Mouse (Mus musculus) v-Abl transformed pro-B cells (cell line): Measurements from ENCODE around the gene Dnajb5.
"Not testable (repeated sequence)": the region's sequence is repeated elsewhere in the genome, so short reads cannot be mapped to it uniquely, and the experiment has no call there.

Source experiments
- in situ Hi-C, 2 experiments: fragments of 400-800 bp; cut with MboI; formaldehyde crosslinking; loops; one replicate each; pipeline ENCODE4 v1.15.1; 2025; ENCODE audit not compliant: unreplicated experiment in 2 of 2

Dnajb5 gene

DNA sequence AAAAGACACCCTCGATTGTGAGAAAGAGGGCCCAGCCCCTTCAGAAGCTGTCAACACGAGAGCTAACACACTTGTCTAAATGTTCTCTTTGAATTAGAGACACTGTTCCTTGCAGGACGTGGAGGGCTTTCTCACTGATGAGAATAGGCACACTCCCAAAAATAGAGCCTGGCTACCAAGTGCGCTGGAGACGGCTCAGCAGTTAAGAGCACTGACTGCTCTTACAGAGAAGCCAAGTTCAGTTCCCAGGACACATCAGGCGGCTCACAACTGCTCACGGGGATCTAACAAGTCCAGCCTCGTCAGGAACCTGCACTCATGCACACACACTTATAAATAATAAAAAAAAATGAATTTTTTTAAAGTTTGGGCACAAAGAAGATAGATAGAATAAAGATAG is 9.3 kb downstream of the Dnajb5 start:
- in situ Hi-C loops, result loop anchor here in 1 of 2 experiments (25.0 kb wide), 3 partner anchors 1397 to 1897 kb away; partner anchors contain the start of genes Dnaic1, Fam219a, Kif24 and Nudt2

DNA sequence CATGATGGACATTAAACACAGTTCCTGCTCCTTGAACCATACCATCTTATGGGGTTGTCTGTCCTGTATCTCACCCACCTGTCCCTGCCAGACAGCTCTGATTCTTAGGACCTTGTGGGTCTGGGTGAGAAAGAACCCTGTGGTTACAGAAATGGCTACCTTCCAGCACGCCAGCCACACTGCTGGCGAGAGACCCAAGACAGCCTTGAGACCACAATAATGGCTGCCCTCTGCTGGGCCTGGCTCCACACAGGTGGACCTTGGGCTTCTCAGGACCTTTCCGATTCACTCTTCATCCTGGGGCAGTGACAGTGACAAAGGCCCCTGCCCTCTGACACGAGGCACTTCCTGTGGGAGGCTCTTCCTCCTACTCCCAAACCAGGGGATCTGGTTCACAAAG is 9.8 kb downstream of the Dnajb5 start:
- in situ Hi-C loops, result loop anchor here in 1 of 2 experiments (25.0 kb wide), 3 partner anchors 1397 to 1897 kb away; partner anchors contain the start of genes Dnaic1, Fam219a, Kif24 and Nudt2

DNA sequence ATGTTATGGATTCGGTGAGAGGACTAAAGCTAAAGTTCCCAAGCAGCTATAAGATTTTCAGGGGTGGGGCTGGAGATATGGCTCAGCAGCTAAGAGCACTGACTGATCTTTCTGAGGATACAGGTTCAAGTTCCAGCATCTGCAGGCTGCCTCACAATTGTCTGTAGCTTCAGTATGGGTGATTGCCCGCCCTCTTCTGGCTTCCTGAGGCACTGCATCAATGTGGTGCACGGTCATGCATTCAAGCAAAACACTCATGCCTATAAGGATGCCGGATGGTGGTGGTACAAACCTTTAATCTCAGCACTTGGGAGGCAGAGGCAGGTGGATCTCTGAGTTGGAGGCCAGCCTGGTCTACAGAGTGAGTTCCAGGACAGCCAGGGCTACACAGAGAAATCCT is 12.0 kb downstream of the Dnajb5 start:
- in situ Hi-C loops, result loop anchor here (5.0 to 25.0 kb wide), 5 partner anchors 84 to 1899 kb away; partner anchors contain the start of genes Dnaic1 (in 1 of the 2), Fam219a (in 1 of the 2), Galt (in 1 of the 2) and Kif24 (in 1 of the 2)

DNA sequence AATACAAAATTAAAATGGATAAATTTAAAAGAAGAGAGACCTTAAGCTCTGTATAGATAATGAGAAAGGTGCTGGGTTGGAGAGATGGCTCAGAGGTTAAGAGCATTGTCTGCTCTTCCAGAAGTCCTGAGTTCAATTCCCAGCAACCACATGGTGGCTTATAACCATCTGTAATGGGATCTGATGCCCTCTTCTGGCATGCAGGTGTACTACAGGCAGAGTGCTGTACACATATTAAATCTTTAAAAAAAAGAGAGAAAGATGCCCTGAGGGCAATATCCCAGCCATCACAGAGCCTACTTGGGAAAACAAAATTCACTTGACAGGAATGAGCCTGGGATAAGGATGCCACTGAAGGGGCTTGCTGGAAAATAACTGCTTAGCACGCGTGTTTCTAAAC is 13.9 kb downstream of the Dnajb5 start:
- in situ Hi-C loops, result loop anchor here (5.0 to 25.0 kb wide), 5 partner anchors 86 to 1901 kb away; partner anchors contain the start of genes Dnaic1 (in 1 of the 2), Fam219a (in 1 of the 2), Galt (in 1 of the 2) and Kif24 (in 1 of the 2)

DNA sequence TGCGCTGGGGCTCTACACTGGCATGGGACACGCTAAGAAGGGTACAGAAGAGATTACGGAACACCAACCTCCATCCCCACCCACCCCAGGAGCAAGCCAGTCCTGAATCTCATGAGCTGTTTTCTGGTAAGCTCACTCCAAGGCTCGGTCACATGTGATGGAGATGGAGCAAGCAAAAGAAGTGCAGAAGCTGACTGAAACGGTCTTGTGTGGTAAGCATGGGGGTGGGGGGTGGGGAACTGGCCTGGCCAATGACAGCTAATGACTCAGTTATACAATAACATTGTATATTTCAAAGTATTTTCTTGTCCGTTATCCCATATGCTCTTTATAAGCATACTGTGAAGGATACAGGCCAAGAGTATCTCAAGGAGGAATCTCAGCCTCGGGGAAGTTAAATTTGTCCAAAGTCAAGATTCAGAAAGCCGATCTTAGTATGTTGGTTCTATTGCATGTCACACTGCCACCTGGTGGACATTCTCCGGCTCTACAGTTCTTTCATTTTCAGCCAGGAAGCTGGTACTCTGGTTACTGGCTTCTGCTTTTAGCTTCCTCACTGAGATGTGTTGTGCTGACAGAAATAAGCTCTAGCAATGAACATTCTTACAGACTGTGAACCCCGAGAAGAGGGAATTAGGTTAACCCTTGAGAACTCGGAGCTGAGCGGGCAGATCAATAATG is 15.6 kb downstream of the Dnajb5 start:
- in situ Hi-C loops, result loop anchor here in 1 of 2 experiments (25.0 kb wide), 3 partner anchors 1403 to 1903 kb away; partner anchors contain the start of genes Dnaic1, Fam219a, Kif24 and Nudt2

DNA sequence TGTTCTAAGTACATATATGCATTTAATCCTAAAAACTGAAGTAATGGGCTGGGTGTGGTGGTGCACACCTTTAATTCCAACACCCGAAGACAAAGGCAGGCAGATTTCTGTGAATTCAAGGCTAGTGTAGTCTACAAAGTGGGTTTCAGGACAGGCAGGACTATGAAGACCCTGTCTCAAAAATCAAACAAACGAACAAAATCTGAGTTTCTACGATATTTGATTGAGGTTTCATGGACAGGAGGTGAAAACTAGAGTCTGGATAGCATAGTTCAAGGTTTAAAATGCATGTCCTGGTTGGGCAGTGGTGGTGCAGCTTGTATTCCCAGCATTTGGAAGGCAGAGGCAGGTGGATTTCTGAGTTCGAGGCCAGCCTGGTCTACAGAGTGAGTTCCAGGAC is 19.7 kb downstream of the Dnajb5 start, which contains the start of gene 1700022I11Rik:
TSS of gene 1700022I11Rik (plus strand) at position 301 of the 400 bp plus-strand sequence.
- in situ Hi-C loops, result loop anchor here in 1 of 2 experiments (25.0 kb wide), 3 partner anchors 1407 to 1907 kb away; partner anchors contain the start of genes Dnaic1, Fam219a, Kif24 and Nudt2

DNA sequence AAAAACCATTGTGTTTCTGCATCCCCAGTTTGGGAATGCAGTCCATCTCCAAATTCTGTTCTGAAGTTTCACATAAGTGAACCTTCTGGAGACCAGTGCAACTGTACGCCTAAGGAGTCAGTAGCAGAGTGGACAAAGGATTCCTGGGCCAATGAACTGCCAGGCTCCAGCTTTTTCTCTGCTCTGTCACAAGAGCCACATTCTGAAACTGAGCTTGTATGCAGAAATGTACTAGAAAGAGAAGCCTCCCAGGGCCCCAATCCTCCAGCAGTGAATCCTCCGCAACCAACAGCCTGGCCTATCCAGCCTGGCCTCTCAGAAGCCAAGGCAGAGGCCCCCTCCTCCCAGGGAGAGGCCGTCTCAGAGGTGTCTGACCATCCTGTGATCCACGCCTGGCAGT is 23.3 kb downstream of the Dnajb5 start:
- in situ Hi-C loops, result loop anchor here in 1 of 2 experiments (25.0 kb wide), 3 partner anchors 1411 to 1911 kb away; partner anchors contain the start of genes Dnaic1, Fam219a, Kif24 and Nudt2

DNA sequence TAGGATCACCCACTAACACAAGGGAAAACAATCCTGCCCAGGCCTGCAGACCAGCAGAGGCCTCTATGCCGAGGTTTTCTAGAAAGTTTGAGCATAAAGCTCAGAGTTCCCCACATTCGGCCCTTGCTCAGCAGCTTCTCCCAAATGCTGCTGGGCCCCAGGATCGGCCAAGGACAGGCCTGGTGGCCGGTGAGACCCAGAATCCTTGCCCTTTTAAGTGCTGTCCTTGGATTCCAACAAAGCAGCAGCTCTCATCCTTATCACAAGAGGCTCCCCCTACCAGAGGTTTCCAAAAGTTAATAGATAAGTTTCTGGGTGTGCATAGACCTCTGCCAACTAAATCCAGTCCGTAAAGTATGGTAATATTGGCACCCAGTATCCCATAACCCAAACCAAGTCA is 24.3 kb downstream of the Dnajb5 start:
- in situ Hi-C loops, result loop anchor here in 1 of 2 experiments (25.0 kb wide), 3 partner anchors 1412 to 1912 kb away; partner anchors contain the start of genes Dnaic1, Fam219a, Kif24 and Nudt2

DNA sequence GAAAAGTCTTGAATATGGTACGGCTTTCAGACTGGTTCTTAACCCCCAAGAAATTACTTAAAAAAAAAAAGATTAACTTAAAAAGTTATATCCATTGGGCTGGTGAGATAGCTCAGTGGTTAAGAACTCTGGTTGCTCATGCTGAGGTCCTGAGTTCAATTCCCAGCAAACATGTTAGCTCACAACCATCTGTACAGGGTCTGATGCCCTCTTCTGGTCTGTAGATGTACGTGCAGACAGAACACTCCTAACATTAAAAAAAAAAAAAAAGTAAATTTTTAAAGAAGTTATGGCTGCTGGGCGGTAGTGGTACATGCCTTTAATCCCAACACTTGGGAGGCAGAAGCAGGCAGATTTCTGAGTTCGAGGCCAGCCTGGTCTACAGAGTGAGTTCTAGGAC is 28.4 kb downstream of the Dnajb5 start:
- in situ Hi-C loops, result no loop called here

DNA sequence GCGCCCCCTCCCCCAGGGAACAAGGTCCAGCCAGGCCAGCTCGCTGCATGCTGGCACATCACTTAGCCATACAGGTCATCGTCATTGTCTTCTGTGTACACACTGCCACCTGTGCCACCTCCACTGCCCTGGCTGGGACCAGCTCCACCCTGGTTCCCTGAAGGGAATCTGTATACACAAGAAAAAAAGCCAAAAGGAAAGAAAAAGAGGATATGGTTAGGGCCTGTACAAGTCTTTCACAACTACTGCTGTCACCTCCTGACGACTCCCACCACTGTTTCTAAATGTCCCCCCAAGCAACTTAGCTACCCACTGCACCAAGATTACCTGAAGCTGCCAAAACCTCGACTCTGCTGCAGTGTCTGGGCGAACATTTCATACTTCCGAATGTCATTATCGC is 30.9 kb downstream of the Dnajb5 start:
- in situ Hi-C loops, result loop anchor here in 1 of 2 experiments (10.0 kb wide), 1 partner anchor 1986 kb away; no protein-coding TSS in a partner anchor

DNA sequence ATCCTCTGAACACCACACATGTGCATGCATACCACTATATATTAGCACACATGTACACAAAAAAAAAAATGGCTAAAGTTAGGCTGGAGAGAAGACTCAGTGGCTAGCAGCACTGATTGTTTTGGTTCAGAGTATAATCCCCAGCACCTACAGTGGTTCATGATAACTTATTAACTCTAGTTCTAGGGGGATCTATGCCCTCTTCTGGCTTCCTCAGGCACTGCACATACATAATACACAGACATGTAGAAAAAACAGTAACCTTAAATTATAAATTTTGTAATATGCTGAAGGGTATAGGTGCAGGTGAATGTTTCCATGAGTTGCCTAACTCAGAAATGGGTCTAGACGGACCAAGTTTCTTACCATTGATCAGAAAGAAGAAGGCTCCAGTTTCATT is 38.7 kb downstream of the Dnajb5 start:
- in situ Hi-C loops, result loop anchor here in 1 of 2 experiments (10.0 kb wide), 1 partner anchor 1993 kb away; no protein-coding TSS in a partner anchor

DNA sequence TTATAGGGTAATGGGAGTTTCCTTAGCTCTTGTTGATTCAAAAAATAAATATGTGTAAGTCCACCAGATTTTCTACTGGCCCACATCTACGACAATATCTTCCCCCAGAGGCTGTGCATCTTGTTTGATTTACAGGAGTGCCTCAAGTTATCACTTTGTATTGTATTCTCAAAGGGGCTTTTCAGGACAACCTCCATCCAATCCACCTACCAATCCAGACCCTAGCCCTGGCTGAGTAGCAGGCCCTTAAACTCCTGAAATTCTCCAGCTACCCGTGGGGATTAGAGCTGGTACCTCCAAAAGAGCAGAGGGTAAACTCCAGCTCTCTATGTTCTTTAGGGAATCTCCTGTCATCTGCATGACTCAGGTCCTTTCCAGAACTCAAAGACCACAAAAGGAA is 48.4 kb downstream of the Dnajb5 start:
- in situ Hi-C loops, result no loop called here

DNA sequence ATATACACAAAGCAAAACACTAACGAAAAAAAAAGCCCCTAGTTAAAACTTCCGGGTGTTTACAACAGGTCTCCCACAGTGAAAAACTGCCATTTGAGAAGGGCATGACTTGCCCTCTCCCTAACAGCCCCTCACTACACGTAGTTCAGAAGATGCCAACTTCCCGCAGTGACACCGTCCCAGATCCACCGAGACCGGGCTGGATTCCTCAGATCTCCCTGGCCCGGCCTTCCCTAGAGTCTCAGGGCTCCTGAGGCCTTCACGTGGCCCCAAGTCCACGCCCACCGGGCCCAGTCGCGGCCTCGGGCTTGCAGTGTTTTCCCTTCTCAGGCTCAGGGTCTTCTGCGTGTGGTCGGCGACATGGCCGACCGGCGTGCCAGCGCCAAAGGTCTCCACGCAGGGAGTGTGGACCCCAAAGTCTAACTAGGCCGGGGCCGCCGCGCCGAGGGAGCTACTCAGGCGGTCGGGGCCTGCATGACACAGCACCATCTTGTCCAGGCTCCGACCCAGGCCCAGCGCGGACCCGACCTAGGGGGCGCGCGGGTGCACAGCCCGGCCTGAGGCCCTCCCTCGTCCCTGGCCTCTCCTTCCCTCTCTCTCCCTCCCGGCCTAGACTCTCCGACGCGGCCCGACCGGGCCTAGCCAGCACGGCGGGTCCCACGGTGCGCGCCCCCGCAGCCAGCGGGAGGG is 50.0 kb downstream of the Dnajb5 start:
- in situ Hi-C loops, result no loop called here

DNA sequence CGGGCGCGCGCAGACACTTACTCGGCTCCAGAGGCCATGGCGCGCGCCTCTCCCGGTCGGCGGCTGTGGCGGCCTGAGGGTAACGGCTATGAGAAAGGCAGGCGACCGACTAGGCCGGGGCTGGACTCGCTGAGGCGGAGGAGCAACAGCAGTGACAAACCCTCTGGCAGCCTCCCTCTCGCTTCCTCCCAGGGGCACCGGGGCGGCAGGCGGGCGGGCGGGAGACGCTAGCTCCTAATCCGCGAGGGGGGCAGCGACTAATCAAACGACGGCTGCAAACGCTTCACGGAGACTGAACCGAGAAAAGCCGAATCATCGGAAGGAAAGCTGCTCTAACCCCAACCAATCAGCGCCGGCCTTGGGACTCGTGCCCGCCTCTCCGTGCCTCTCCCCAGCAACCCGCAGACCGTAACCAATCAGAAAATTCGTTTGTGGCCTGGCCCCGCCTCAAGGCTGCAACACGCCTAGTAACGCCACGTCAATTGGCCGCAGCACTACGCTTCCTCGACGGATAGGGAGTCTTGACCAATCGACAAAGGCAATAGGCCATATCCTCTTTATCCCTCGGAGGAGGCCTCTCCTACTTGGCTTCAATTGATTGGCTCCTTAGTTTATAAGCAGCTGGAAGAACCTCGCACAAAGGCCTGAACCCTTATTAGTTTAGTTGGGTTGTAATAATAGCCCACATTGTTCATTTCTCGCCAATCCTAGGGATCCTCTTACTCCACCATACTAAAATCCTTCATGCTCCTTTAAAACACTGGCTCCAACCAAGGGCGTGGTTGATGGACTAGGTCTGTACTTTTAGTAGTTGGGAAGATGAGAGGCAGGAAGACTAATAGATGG is 50.8 kb downstream of the Dnajb5 start, which contains the start of gene Vcp:
TSS of gene Vcp (minus strand) at position 367 of the 846 bp plus-strand sequence.
- in situ Hi-C loops, result not testable (repeated sequence)

DNA sequence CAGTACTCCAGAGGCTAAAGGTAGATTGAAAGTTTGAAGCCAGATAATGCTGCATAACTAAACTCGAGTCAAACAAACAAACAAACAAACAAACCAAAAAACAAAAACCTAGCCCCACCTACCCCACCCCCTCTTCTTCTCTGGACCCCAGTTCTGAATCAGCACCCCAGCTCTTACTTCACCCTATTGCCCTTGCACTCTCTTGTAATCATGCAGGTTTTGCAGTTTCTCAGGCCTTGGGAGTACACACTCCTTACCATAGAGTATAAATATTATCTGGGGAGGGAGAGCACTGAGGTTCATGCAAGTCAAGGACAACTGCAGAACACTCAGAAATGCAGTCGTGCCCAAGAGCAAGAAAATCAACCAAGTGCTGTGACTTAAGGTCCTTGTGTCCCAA is 51.7 kb downstream of the Dnajb5 start:
- in situ Hi-C loops, result no loop called here

DNA sequence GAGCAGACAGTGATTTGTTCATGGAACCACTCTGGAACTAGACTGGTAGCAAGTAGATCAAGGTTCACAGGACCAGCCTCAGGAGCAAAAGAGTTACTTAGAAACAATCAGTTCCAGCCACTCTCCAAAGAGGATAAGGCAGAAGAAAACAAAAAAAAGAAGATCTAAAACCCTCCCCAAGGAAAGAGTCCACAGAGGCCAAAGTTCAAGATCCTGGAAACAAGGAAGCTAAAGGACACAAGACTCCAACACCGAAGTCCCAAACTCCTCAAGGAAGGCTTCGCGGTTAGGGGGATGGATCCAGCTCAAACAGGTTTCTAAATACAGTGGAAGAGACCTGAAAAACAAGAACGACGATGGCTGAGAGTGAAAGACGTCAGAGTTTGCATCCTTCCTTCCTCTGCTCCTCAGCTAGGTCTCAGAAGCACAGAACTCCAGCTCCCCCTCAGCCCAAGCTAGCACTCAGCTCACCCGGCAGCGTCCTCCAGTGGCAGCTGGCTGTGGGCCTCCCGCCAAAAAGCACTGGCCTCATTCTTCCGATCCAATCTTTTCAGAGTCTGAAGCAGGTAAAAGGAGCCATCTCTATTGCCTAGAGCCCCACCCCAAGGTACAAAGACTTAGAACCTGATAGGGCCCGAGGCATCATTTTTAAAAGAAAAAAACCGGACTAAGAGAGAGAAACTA is 53.3 kb downstream of the Dnajb5 start:
- in situ Hi-C loops, result no loop called here

DNA sequence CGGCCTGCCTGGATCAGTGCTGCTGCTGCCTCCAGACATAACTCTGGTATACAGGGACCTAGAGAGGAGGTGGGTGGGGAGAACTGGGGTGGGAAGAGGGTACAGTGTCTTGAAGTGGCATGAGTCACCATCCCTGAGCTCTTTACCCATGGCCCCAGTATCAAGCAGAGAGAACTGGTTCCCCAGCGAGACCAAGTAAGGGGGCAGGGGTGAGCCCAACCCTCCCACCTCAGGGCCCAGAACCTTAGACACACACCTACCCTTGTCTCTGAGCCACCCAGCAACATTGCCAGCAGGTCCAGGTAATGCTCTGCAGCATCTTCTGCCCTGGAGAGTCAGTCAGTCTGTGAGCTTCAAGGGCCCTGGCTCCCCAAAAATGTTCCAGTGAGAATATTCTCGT is 55.3 kb downstream of the Dnajb5 start:
- in situ Hi-C loops, result no loop called here

DNA sequence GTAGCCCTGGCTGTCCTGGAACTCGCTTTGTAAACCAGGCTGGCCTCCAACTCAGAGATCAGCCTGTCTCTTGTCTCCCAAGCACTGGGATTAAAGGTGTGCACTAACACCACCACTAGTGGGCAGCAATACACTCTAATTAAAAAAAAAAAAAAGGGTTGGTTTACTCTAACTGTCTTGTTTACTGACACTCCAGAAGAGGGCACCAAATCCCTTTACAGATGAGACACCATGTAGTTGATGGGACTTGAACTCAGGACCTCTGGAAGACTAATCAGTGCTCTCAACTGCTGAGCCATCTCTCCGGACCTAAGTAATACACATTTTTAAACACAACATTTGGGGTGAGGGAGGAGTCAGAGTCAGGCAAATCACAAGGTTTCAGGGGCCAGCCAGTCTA is 56.2 kb downstream of the Dnajb5 start:
- in situ Hi-C loops, result no loop called here
